Mouse (Mus musculus) bone marrow, adult 2 months (tissue): ENCODE data around the gene Mst1. TPM values are rescaled to one million over a fixed set of nuclear protein-coding genes. Genes with fewer than 3 reads are reported as not detected.

ENCODE experiments used
- H3K27ac ChIP-seq: fragments of 200-500 bp; 2 replicates; pipeline ENCODE4 v1.5.1; 2012; ENCODE audit warnings: low read depth, mild to moderate bottlenecking, control low read depth, inconsistent platforms, low read length; ENCODE audit not compliant: control insufficient read depth, poor library complexity, insufficient read depth
- H3K4me1 ChIP-seq: fragments of 200-500 bp; 2 replicates; pipeline ENCODE4 v1.6.1; 2011; ENCODE audit warnings: low read length; ENCODE audit not compliant: control insufficient read depth, insufficient read depth
- H3K4me3 ChIP-seq: fragments of 200-500 bp; replicated peaks from 2 replicates; pipeline ENCODE3; 2011; ENCODE audit warnings: mild to moderate bottlenecking, low read depth, low read length, control low read depth; ENCODE audit not compliant: control insufficient read depth
- CTCF ChIP-seq: fragments of 200-500 bp; IDR thresholded peaks from 2 replicates; pipeline ENCODE4 v1.5.1; 2011; ENCODE audit warnings: low read length, control low read depth; ENCODE audit not compliant: control insufficient read depth, insufficient read depth
- POLR2A ChIP-seq: fragments of 200-500 bp; IDR thresholded peaks from 2 replicates; pipeline ENCODE4 v1.6.1; 2011; ENCODE audit warnings: low read depth, mild to moderate bottlenecking, control low read depth, low read length, borderline replicate concordance; ENCODE audit not compliant: control insufficient read depth
- WGBS: fragments of 180-500 bp; shearing (Covaris S2); methylation state at CpG from one replicate; pipeline ENCODE4 v1.1.7; 2018; 5-methylcytosine and 5-hydroxymethylcytosine counted together
- polyA plus RNA-seq: library from polyadenylated mRNA; stranded (reverse); fragments of >200 nt; gene quantifications from 2 replicates; pipeline ENCODE4 v1.2.4, GENCODE M21; 2011; ENCODE audit warnings: low replicate concordance; ENCODE audit not compliant: missing spikeins, insufficient read depth, insufficient read length

The Mst1 gene
- polyA plus RNA-seq, 1 experiment: 10.1 TPM

GRCm38 (mm10) chr9:108126436-108127180, 46.4 kb downstream of the Mst1 start:
- H3K4me1 ChIP-seq: no peaks in the 10 kb centered on the region
- H3K4me3 ChIP-seq: no peak overlapping the region
- TF ChIP-seq POLR2A: no peak
- no peak for TF ChIP-seq CTCF
- WGBS: 83% methylated on average over 17 of the region's 17 CpGs
- H3K27ac ChIP-seq: no peak overlapping the region

- 85% methylated on average over 11 of the region's 11 CpGs for WGBS
- TF ChIP-seq POLR2A (no peak), CTCF (no peak)
- H3K27ac ChIP-seq: no peak overlapping the region
- H3K4me3 ChIP-seq: no peak overlapping the region
- no peaks in the 10 kb centered on the region for H3K4me1 ChIP-seq
Observed at GRCm38 (mm10) chr9:108128248-108128647, 48.0 kb downstream of the Mst1 start.

DNA sequence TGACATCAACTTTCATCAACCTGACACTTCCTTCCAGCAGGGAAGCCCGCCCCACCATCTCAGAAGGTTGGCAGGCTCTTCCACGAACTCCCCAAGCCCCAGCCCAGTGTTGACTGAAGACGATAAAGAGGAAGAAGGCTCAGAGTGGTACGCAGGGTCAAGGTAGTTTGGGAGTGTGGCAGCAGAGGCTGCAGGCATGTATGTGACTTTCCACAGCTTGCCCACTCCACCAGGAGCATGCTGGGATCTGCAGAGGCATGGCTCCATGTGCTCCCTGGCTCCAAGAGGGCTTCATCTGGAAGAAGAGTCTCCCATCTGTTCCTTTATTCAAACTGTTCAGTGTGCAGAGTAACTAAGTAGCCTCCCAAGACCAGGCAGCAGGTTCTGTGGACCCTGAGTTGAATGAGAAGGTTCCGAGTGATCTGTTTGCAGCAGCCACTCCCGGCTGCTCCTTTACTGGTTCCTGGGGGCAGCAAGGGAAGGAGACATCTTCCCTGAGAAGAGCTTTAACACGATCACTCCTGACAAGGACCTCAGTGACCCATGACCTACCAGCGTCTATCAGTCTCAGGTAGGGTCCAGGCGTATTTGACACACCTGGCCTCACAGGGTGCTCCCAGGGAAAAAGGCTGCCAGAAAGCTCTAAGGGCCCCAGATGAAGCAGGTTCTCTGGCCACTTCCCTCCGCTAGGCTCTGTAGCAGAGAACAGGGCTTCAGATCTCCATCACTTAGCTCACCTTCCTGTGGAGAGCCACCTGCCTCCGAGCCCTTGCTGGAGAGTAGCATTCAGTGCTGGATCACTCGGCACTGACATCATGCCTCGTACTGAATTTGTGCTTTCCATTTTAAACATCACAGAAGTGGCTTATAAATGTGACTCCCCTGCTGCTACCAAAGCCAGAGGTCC, 49.1 kb downstream of the Mst1 start:
- TF ChIP-seq CTCF: no peak
- no peak overlapping the region for H3K27ac ChIP-seq
- no peaks in the 10 kb centered on the region for H3K4me1 ChIP-seq
- 61% methylated on average over 13 of the region's 13 CpGs for WGBS
- no peak overlapping the region for H3K4me3 ChIP-seq

DNA sequence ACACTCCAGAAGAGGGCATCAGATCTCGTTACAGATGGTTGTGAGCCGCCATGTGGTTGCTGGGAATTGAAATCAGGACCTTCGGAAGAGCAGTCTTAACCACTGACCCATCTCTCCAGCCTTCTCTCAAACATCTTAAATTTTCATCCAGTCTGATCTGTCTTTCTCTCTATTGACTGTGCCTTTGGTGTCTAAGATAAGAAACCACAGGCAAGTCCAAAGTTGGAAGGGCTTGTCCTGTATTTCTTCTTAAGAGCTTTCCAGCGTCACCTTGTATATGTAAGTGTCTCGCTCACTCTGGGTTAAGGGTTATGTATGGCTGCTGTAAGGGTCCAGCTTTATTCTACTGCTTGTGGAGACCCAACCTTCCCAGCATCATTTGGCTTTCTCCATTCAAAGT, 51.3 kb downstream of the Mst1 start:
- WGBS: 53% methylated on average over 5 of the region's 5 CpGs
- no peak overlapping the region for H3K27ac ChIP-seq
- H3K4me3 ChIP-seq: no peak overlapping the region
- no peaks in the 10 kb centered on the region for H3K4me1 ChIP-seq
- no peak for TF ChIP-seq CTCF
- no peak for TF ChIP-seq POLR2A

DNA sequence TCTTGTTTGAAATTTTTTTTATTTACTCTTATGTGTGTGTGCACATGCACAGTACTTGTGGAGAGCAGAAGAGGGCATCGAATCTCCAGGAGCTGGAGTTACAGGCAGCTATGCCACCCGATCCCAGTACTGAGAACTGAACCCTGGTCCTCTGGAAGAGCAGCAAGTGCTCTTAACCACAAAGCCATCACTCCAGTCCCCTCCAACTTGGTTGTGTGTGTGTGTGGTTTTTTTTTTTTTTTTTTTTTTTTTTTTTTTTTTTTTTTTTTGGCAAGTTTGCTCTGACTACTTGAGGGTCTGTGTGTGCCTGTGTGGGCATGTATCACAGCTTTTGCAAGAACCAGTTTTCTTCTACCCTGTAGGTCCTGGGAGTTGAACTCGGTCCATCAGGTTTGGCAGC, 52.1 kb downstream of the Mst1 start:
- no peaks in the 10 kb centered on the region for H3K4me1 ChIP-seq
- 84% methylated on average over 3 of the region's 3 CpGs for WGBS
- H3K27ac ChIP-seq: no peak overlapping the region
- H3K4me3 ChIP-seq: no peak overlapping the region
- TF ChIP-seq POLR2A: no peak
- no peak for TF ChIP-seq CTCF

DNA sequence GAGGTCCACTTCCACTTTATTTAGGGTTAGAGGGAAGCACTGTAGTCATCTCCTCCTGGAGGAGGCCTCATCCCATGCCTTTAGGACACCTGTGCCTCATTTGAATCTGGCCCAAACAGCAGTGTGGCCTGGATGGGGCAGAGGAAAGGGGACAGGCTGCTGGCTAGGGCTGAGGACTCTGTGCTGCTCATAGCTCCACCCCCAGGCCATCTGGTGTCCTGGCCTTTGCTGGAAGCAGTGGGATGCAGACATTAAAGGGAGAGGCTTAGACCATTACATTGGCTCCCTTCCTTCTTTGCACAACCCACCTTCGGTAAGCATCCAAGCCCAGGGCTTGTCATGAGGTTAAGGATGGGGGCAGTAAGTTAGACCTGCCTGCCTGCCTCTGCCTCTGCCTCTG, 53.2 kb downstream of the Mst1 start:
- no peak overlapping the region for H3K4me3 ChIP-seq
- no peak for TF ChIP-seq POLR2A
- WGBS: 82% methylated on average over 1 of the region's 1 CpGs
- H3K27ac ChIP-seq: no peak overlapping the region
- no peaks in the 10 kb centered on the region for H3K4me1 ChIP-seq

Other genes starting within 250 kb of the Mst1 start
- gene Rbm6, start 207.2 kb upstream of the Mst1 start, polyA plus RNA-seq: 78.4 and 110 TPM in 2 replicates
- 6.3 and 12.9 TPM in 2 replicates for gene Mon1a, start 192.3 kb upstream of the Mst1 start, polyA plus RNA-seq
- gene Mst1r, start 173.6 kb upstream of the Mst1 start, polyA plus RNA-seq: 0.20 and 0.75 TPM in 2 replicates
- not detected in 2 replicates for gene Actl11, start 152.0 kb upstream of the Mst1 start, polyA plus RNA-seq
- gene Camkv, start 144.8 kb upstream of the Mst1 start, polyA plus RNA-seq: 0.87 TPM in 1 of 2 replicates, not detected in the other
- gene Traip, start 130.3 kb upstream of the Mst1 start, polyA plus RNA-seq: 27.0 and 30.0 TPM in 2 replicates
- 138 and 310 TPM in 2 replicates for gene Uba7, start 104.9 kb upstream of the Mst1 start, polyA plus RNA-seq
- 4.7 TPM in 1 of 2 replicates, not detected in the other for gene Gm20661, start 97.4 kb upstream of the Mst1 start, polyA plus RNA-seq
- 27.9 and 32.3 TPM in 2 replicates for gene Inka1, start 94.6 kb upstream of the Mst1 start, polyA plus RNA-seq
- gene Cdhr4, start 87.9 kb upstream of the Mst1 start, polyA plus RNA-seq: 10.6 and 23.4 TPM in 2 replicates
- not detected in 2 replicates for gene Gm20662, start 84.1 kb upstream of the Mst1 start, polyA plus RNA-seq
- 54.3 and 99.5 TPM in 2 replicates for gene Ip6k1, start 77.9 kb upstream of the Mst1 start, polyA plus RNA-seq
- 9.9 and 17.9 TPM in 2 replicates for gene Gmppb, start 31.2 kb upstream of the Mst1 start, polyA plus RNA-seq
- gene Amigo3, start 27.3 kb upstream of the Mst1 start, polyA plus RNA-seq: 1.0 and 1.6 TPM in 2 replicates
- gene Rnf123, start 2.9 kb downstream of the Mst1 start, polyA plus RNA-seq: 296 and 393 TPM in 2 replicates
- gene Apeh, start 14.2 kb downstream of the Mst1 start, polyA plus RNA-seq: 159 and 206 TPM in 2 replicates
- 1.1 and 1.9 TPM in 2 replicates for gene Bsn, start 109.9 kb downstream of the Mst1 start, polyA plus RNA-seq
- 2.6 and 2.7 TPM in 2 replicates for gene Dag1, start 183.5 kb downstream of the Mst1 start, polyA plus RNA-seq
- gene Nicn1, start 210.0 kb downstream of the Mst1 start, polyA plus RNA-seq: 2.3 TPM in 2 replicates
- gene Amt, start 216.4 kb downstream of the Mst1 start, polyA plus RNA-seq: 1.7 and 15.2 TPM in 2 replicates
- 138 and 223 TPM in 2 replicates for gene Rhoa, start 225.7 kb downstream of the Mst1 start, polyA plus RNA-seq
- 5.6 and 13.2 TPM in 2 replicates for gene Tcta, start 225.7 kb downstream of the Mst1 start, polyA plus RNA-seq